Mouse (Mus musculus): ENCODE results near the gene Erlin1. TPM values are rescaled to one million over a fixed set of nuclear protein-coding genes. Genes with fewer than 3 reads are reported as not detected.

Gene Erlin1
- total RNA-seq (2015) (84.7 and 84.8 TPM in 2 replicates), total RNA-seq (2017) (59.4 and 67.0 TPM in 2 replicates)

GRCm38 (mm10) chr19:44069121-44069913 lies at the start of gene Erlin1:
Gene Erlin1 (minus strand): TSS chr19:44069785.
- ATAC-seq (ENCODE audit: poor library complexity, severe bottlenecking) = peak; percentile 95

- peak; percentile 56 for ATAC-seq (ENCODE audit: poor library complexity, severe bottlenecking)
Observed at GRCm38 (mm10) chr19:44117793-44118192, 48.2 kb upstream of the Erlin1 start.

GRCm38 (mm10) chr19:44111706-44112105 lies 42.1 kb upstream of the Erlin1 start:
- ATAC-seq (ENCODE audit: poor library complexity, severe bottlenecking) = no peak

- no peak for ATAC-seq (ENCODE audit: poor library complexity, severe bottlenecking)
Observed at GRCm38 (mm10) chr19:44110356-44110755, 40.8 kb upstream of the Erlin1 start.

GRCm38 (mm10) chr19:44108996-44109395 lies 39.4 kb upstream of the Erlin1 start:
- ATAC-seq (ENCODE audit: poor library complexity, severe bottlenecking) = no peak

GRCm38 (mm10) chr19:44107661-44108521 lies 38.3 kb upstream of the Erlin1 start:
- 0 out of 2 replicates have a peak, but pooled peaks have one; percentile 6 for ATAC-seq (ENCODE audit: poor library complexity, severe bottlenecking)

- ATAC-seq (ENCODE audit: poor library complexity, severe bottlenecking) = peak; percentile 99
Observed at GRCm38 (mm10) chr19:44106831-44107660, 37.5 kb upstream of the Erlin1 start, which contains the start of gene Chuk. Gene Chuk (minus strand): TSS chr19:44107480.

GRCm38 (mm10) chr19:44104393-44104792 lies 34.8 kb upstream of the Erlin1 start:
- ATAC-seq (ENCODE audit: poor library complexity, severe bottlenecking) = 0 out of 2 replicates have a peak, but pooled peaks have one; percentile 36

GRCm38 (mm10) chr19:44103001-44103400 lies 33.4 kb upstream of the Erlin1 start:
- no peak for ATAC-seq (ENCODE audit: poor library complexity, severe bottlenecking)

- ATAC-seq (ENCODE audit: poor library complexity, severe bottlenecking) = no peak
Observed at GRCm38 (mm10) chr19:44100840-44101239, 31.3 kb upstream of the Erlin1 start.

- no peak for ATAC-seq (ENCODE audit: poor library complexity, severe bottlenecking)
Observed at GRCm38 (mm10) chr19:44086278-44086677, 16.7 kb upstream of the Erlin1 start.

- no peak for ATAC-seq (ENCODE audit: poor library complexity, severe bottlenecking)
Observed at GRCm38 (mm10) chr19:44080920-44081319, 11.3 kb upstream of the Erlin1 start.

- no peak for ATAC-seq (ENCODE audit: poor library complexity, severe bottlenecking)
Observed at GRCm38 (mm10) chr19:44080023-44080422, 10.4 kb upstream of the Erlin1 start.

- ATAC-seq (ENCODE audit: poor library complexity, severe bottlenecking) = no peak
Observed at GRCm38 (mm10) chr19:44077024-44077423, 7.4 kb upstream of the Erlin1 start.

GRCm38 (mm10) chr19:44076457-44076856 lies 6.9 kb upstream of the Erlin1 start:
- no peak for ATAC-seq (ENCODE audit: poor library complexity, severe bottlenecking)

- no peak for ATAC-seq (ENCODE audit: poor library complexity, severe bottlenecking)
Observed at GRCm38 (mm10) chr19:44074986-44075385, 5.4 kb upstream of the Erlin1 start.

- no peak for ATAC-seq (ENCODE audit: poor library complexity, severe bottlenecking)
Observed at GRCm38 (mm10) chr19:44071166-44071565, 1.6 kb upstream of the Erlin1 start.

GRCm38 (mm10) chr19:44069914-44070232 lies 288 bp upstream of the Erlin1 start:
- ATAC-seq (ENCODE audit: poor library complexity, severe bottlenecking) = no peak

GRCm38 (mm10) chr19:44068232-44068631 lies 1.4 kb downstream of the Erlin1 start:
- ATAC-seq (ENCODE audit: poor library complexity, severe bottlenecking) = no peak

GRCm38 (mm10) chr19:44067323-44068049 lies 2.1 kb downstream of the Erlin1 start:
- ATAC-seq (ENCODE audit: poor library complexity, severe bottlenecking) = peak; percentile 65
